Mouse (Mus musculus) testis, adult 2 months (tissue): ENCODE data around the gene Acaca.

Experiments used
- CTCF ChIP-seq: fragments of 200-500 bp; IDR thresholded peaks from 2 replicates; pipeline ENCODE4 v1.5.1; 2012; ENCODE audit warnings: low read depth, mild to moderate bottlenecking, inconsistent platforms, low read length, moderate library complexity; ENCODE audit not compliant: control insufficient read depth, insufficient read depth, insufficient replicate concordance
- POLR2A ChIP-seq: fragments of 200-500 bp; IDR thresholded peaks from 2 replicates; pipeline ENCODE4 v1.6.1; 2012; ENCODE audit warnings: low read depth, mild to moderate bottlenecking, inconsistent platforms, low read length, moderate library complexity; ENCODE audit not compliant: control insufficient read depth

GRCm38 (mm10) chr11:84293288-84293687 is 163.8 kb downstream of the Acaca start:
- TF ChIP-seq CTCF = no peak
- no peak for TF ChIP-seq POLR2A
